Mouse (Mus musculus) CH12F3 (cell line): Measurements from ENCODE around the gene Ctsl.

Experiments used
- in situ Hi-C: fragments of 300-500 bp; cut with MboI; formaldehyde crosslinking; loops from 2 replicates; pipeline ENCODE4 v1.14.3; 2020; ENCODE audit warnings: low sequenced_read_pairs

Gene Ctsl

GRCm38 (mm10) chr13:64370173-64370940, at the start of gene Ctsl:
Ctsl (minus strand) TSS chr13:64370890.
- in situ Hi-C loops: no loop called here

GRCm38 (mm10) chr13:64416955-64417601, 46.4 kb upstream of the Ctsl start:
- in situ Hi-C loops: no loop called here

GRCm38 (mm10) chr13:64415659-64416058, 45.0 kb upstream of the Ctsl start:
- in situ Hi-C loops: no loop called here

GRCm38 (mm10) chr13:64412752-64413257, 42.1 kb upstream of the Ctsl start:
- in situ Hi-C loops: no loop called here

- in situ Hi-C loops: no loop called here
Observed at GRCm38 (mm10) chr13:64411282-64411681, 40.6 kb upstream of the Ctsl start.

- in situ Hi-C loops: no loop called here
Observed at GRCm38 (mm10) chr13:64410604-64411003, 39.9 kb upstream of the Ctsl start.

GRCm38 (mm10) chr13:64407992-64408391, 37.3 kb upstream of the Ctsl start:
- in situ Hi-C loops: no loop called here

GRCm38 (mm10) chr13:64405550-64405949, 34.9 kb upstream of the Ctsl start:
- in situ Hi-C loops: no loop called here

- in situ Hi-C loops: no loop called here
Observed at GRCm38 (mm10) chr13:64403519-64403918, 32.8 kb upstream of the Ctsl start.

GRCm38 (mm10) chr13:64402951-64403460, 32.3 kb upstream of the Ctsl start:
- in situ Hi-C loops: no loop called here

GRCm38 (mm10) chr13:64402504-64402949, 31.8 kb upstream of the Ctsl start:
- in situ Hi-C loops: no loop called here

- in situ Hi-C loops: no loop called here
Observed at GRCm38 (mm10) chr13:64402006-64402405, 31.3 kb upstream of the Ctsl start.

- in situ Hi-C loops: no loop called here
Observed at GRCm38 (mm10) chr13:64400801-64401361, 30.2 kb upstream of the Ctsl start.

GRCm38 (mm10) chr13:64399906-64400305, 29.2 kb upstream of the Ctsl start:
- in situ Hi-C loops: no loop called here

GRCm38 (mm10) chr13:64398065-64398464, 27.4 kb upstream of the Ctsl start:
- in situ Hi-C loops: no loop called here

- in situ Hi-C loops: no loop called here
Observed at GRCm38 (mm10) chr13:64396979-64397378, 26.3 kb upstream of the Ctsl start.

- in situ Hi-C loops: no loop called here
Observed at GRCm38 (mm10) chr13:64388415-64388814, 17.7 kb upstream of the Ctsl start.

- in situ Hi-C loops: no loop called here
Observed at GRCm38 (mm10) chr13:64386048-64386447, 15.4 kb upstream of the Ctsl start.

GRCm38 (mm10) chr13:64384937-64385336, 14.2 kb upstream of the Ctsl start:
- in situ Hi-C loops: no loop called here

GRCm38 (mm10) chr13:64380251-64380650, 9.6 kb upstream of the Ctsl start:
- in situ Hi-C loops: no loop called here

GRCm38 (mm10) chr13:64378601-64379000, 7.9 kb upstream of the Ctsl start:
- in situ Hi-C loops: no loop called here

GRCm38 (mm10) chr13:64376472-64376871, 5.8 kb upstream of the Ctsl start:
- in situ Hi-C loops: no loop called here
